Mouse (Mus musculus) heart, embryonic 16.5 days (tissue): ENCODE results near the gene Klk1b5. TPM values are rescaled to one million over a fixed set of nuclear protein-coding genes. Genes with fewer than 3 reads are reported as not detected.
A peak's percentile ranks its signal among the peaks of the same experiment; 100 is the strongest.

Experiments used
- ATAC-seq: fragments of 200-750 bp; cut with Nextera tagmentation; replicated peaks from 2 replicates; pipeline ENCODE4 v1.8.0; 2017; ENCODE audit warnings: moderate number of reproducible peaks; ENCODE audit not compliant: insufficient read depth, low FRiP score; ENCODE audit errors: extremely low read depth
- H3K27ac ChIP-seq: fragments of 300-500 bp; sonication (generic); 2 replicates; pipeline ENCODE4 v1.5.1; 2014; ENCODE audit warnings: mild to moderate bottlenecking, low read length, control low read depth, moderate library complexity
- H3K27me3 ChIP-seq: fragments of 300-500 bp; sonication (generic); 2 replicates; pipeline ENCODE4 v1.6.1; 2014; ENCODE audit warnings: low read length, mixed read lengths; ENCODE audit not compliant: control insufficient read depth, insufficient read depth
- H3K36me3 ChIP-seq: fragments of 300-500 bp; sonication (generic); 2 replicates; pipeline ENCODE4 v1.6.1; 2014; ENCODE audit not compliant: control insufficient read depth, insufficient read depth
- H3K4me1 ChIP-seq: fragments of 300-500 bp; sonication (generic); 2 replicates; pipeline ENCODE4 v1.6.1; 2014; ENCODE audit warnings: low read length, mixed read lengths; ENCODE audit not compliant: control insufficient read depth, insufficient read depth
- H3K4me2 ChIP-seq: fragments of 300-500 bp; sonication (generic); 2 replicates; pipeline ENCODE4 v1.6.1; 2014; ENCODE audit warnings: low read depth, mild to moderate bottlenecking, control low read depth, low read length
- H3K4me3 ChIP-seq: fragments of 300-500 bp; sonication (generic); 2 replicates; pipeline ENCODE4 v1.5.1; 2014; ENCODE audit warnings: mild to moderate bottlenecking, control low read depth, low read length
- H3K9ac ChIP-seq: fragments of 300-500 bp; sonication (generic); 2 replicates; pipeline ENCODE4 v1.6.1; 2014; ENCODE audit warnings: low read length, control low read depth
- H3K9me3 ChIP-seq: fragments of 300-500 bp; sonication (generic); replicated peaks from 2 replicates; pipeline ENCODE4 v1.6.1; 2016; ENCODE audit warnings: low read length; ENCODE audit not compliant: control insufficient read depth
- WGBS: fragments of 180-500 bp; shearing (Covaris S2); extraction: QIAGEN DNeasy Blood & Tissue Kit; methylation state at CpG from one replicate; pipeline ENCODE4 v1.1.7; 2014; 5-methylcytosine and 5-hydroxymethylcytosine counted together
- polyA plus RNA-seq: library from polyadenylated mRNA; unstranded; fragments of >200 nt; fragmentation: Nextera tagmentation; extraction: Ambion mirVana; gene quantifications from 2 replicates; pipeline ENCODE4 v1.2.1, GENCODE M21; 2015

The Klk1b5 gene
- polyA plus RNA-seq, 1 experiment from 2014 or later = not detected

DNA sequence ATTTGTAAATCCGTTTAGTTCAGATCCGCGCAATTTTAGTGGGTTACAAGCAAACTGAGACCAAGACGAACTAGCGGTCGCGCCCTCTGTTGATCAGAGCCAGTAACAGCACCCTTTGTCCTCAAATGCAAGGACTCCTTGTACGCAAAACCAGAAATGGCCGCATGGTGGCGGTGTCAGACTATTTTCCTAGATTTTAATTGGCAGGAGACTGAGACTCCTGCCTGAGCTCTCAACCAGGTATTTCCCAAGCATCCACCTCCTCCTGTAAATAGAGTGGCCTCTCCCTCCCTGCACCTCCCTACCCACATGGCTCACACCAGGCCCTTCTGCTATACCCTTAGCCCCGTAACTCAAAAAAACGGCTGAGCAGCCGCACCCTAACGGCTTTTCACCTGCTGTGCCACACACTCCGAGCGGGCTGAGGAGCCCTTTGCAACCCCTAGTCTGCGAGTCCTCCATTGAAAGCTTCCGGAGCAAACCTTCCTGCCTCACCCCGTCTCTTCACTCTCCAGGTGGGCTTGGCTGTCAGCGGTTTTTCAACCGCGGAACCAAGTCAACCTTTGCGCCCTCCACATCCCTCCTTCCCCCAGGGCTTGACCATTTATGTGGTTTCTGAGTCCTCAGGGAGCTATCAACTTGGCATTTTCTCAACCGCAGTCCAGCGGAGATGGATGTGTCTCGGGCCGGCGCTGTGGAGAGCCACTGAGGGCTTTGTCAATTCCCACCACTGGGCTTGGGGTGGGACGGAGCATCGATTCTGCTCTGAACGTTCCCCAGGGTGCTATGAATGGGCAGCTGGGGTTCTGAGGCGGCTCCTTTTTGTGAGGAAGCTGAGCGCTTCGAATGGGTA, 47.3 kb downstream of the Klk1b5 start:
- no peak overlapping the region for H3K27ac ChIP-seq
- H3K9me3 ChIP-seq = no peaks in the 10 kb centered on the region
- peak overlapping the region; percentile 16; the same call in 1 of the 2 replicates for H3K4me3 ChIP-seq
- no peak overlapping the region for H3K9ac ChIP-seq
- H3K4me1 ChIP-seq = 0 out of 2 replicates have a peak, but pooled peaks cover 3% of the 10 kb centered on the region
- H3K27me3 ChIP-seq = peaks cover 23% of the 10 kb centered on the region
- peak overlapping the region; percentile 46 for H3K4me2 ChIP-seq
- 4% methylated on average over 34 of the region's 34 CpGs for WGBS
- ATAC-seq = peak; percentile 38; the same call in 1 of the 2 replicates
- no peaks in the 10 kb centered on the region for H3K36me3 ChIP-seq

DNA sequence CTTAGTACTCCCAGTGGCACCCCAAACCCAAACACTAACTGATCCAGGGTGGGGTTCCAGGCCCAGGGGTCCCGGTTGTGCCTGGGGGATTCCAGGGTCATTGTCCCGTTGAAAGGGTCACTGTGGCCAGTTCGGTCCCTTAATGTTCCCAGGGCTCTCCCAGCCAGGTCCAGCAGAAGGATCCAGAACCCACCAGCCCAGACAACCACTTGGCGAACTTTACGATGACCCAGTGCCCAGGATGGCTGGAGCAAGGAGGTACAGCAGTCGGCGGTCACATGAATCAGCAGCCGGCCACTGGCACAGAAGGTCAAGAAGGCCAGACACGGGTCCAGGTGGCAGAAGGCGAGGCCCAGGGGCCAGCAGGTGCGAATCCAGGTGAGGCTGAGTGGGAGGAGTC, 52.4 kb downstream of the Klk1b5 start:
- H3K36me3 ChIP-seq = no peaks in the 10 kb centered on the region
- H3K4me3 ChIP-seq = no peak overlapping the region
- H3K9ac ChIP-seq = no peak overlapping the region
- H3K4me2 ChIP-seq = no peak overlapping the region
- peaks cover 20% of the 10 kb centered on the region for H3K27me3 ChIP-seq
- no peak overlapping the region for H3K27ac ChIP-seq
- WGBS = 73% methylated on average over 11 of the region's 11 CpGs
- ATAC-seq = no peak
- H3K4me1 ChIP-seq = 0 out of 2 replicates have a peak, but pooled peaks cover under 1% of the 10 kb centered on the region
- H3K9me3 ChIP-seq = no peaks in the 10 kb centered on the region; the same call in 1 of the 2 replicates

DNA sequence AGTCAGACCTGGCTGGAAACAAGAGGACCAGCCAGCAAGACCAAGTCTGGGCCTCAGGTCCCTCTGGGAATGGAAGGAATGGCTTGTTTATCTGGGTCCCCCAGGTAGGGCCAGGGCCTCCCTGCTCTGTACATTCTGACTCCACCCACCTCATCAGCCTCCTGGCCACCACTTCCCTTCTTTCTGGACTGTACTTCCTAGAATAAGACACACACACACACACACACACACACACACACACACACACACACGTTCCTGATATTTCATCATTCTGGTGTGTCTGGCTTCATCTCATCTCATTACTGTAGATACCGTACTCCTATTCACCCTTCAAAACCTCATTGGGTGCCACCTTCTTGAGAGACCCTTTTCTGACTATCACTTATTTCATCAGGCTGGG, 53.7 kb downstream of the Klk1b5 start:
- Histone ChIP-seq H3K4me1 (no peaks in the 10 kb centered on the region), H3K4me3 (no peak overlapping the region), H3K36me3 (no peaks in the 10 kb centered on the region), H3K27ac (no peak overlapping the region), H3K9me3 (no peaks in the 10 kb centered on the region; the same call in 1 of the 2 replicates), H3K4me2 (no peak overlapping the region), H3K9ac (no peak overlapping the region), H3K27me3 (peaks cover 21% of the 10 kb centered on the region)
- WGBS = 73% methylated on average over 2 of the region's 2 CpGs
- ATAC-seq = no peak

Other genes with a start within 250 kb of the Klk1b5 start
- 0.28 TPM in 1 of 2 replicates, not detected in the other for gene Klk1b1, start 249.2 kb upstream of the Klk1b5 start, polyA plus RNA-seq
- gene Klk1b9, start 239.9 kb upstream of the Klk1b5 start, polyA plus RNA-seq = not detected in 2 replicates
- 0.17 TPM in 1 of 2 replicates, not detected in the other for gene Klk1b11, start 220.1 kb upstream of the Klk1b5 start, polyA plus RNA-seq
- 0.13 TPM in 1 of 2 replicates, not detected in the other for gene Klk1b26, start 203.8 kb upstream of the Klk1b5 start, polyA plus RNA-seq
- not detected in 2 replicates for gene Klk1b27, start 163.7 kb upstream of the Klk1b5 start, polyA plus RNA-seq
- gene Klk1b21, start 113.6 kb upstream of the Klk1b5 start, polyA plus RNA-seq = not detected in 2 replicates
- not detected in 2 replicates for gene Klk1b22, start 103.3 kb upstream of the Klk1b5 start, polyA plus RNA-seq
- not detected in 2 replicates for gene Klk1b16, start 79.2 kb upstream of the Klk1b5 start, polyA plus RNA-seq
- gene Klk1b24, start 27.7 kb upstream of the Klk1b5 start, polyA plus RNA-seq = not detected in 2 replicates
- not detected in 2 replicates for gene Klk1b3, start 17.8 kb upstream of the Klk1b5 start, polyA plus RNA-seq
- not detected in 2 replicates for gene Klk1b4, start 8.5 kb upstream of the Klk1b5 start, polyA plus RNA-seq
- 0.25 TPM in 1 of 2 replicates, not detected in the other for gene Klk1, start 9.4 kb downstream of the Klk1b5 start, polyA plus RNA-seq
- not detected in 2 replicates for gene Gm36864, start 20.2 kb downstream of the Klk1b5 start, polyA plus RNA-seq
- 0.95 and 1.2 TPM in 2 replicates for gene 1700028J19Rik, start 30.8 kb downstream of the Klk1b5 start, polyA plus RNA-seq
- 73.1 and 78.4 TPM in 2 replicates for gene 2410002F23Rik, start 30.8 kb downstream of the Klk1b5 start, polyA plus RNA-seq
- not detected in 2 replicates for gene Acp4, start 41.4 kb downstream of the Klk1b5 start, polyA plus RNA-seq
- not detected in 2 replicates for gene Gm15517, start 45.5 kb downstream of the Klk1b5 start, polyA plus RNA-seq
- gene Clec11a, start 91.0 kb downstream of the Klk1b5 start, polyA plus RNA-seq = 1.4 and 1.8 TPM in 2 replicates
- 0.55 and 0.66 TPM in 2 replicates for gene Shank1, start 94.3 kb downstream of the Klk1b5 start, polyA plus RNA-seq
- 0.62 and 0.70 TPM in 2 replicates for gene Syt3, start 168.2 kb downstream of the Klk1b5 start, polyA plus RNA-seq
- 0.32 and 0.41 TPM in 2 replicates for gene 1700008O03Rik, start 169.9 kb downstream of the Klk1b5 start, polyA plus RNA-seq
- gene Lrrc4b, start 213.1 kb downstream of the Klk1b5 start, polyA plus RNA-seq = 1.2 and 1.3 TPM in 2 replicates
- gene Aspdh, start 249.4 kb downstream of the Klk1b5 start, polyA plus RNA-seq = 0.62 and 1.2 TPM in 2 replicates